Mouse (Mus musculus): ENCODE data around the gene Zmym1.
"Not testable (repeated sequence)": the region's sequence is repeated elsewhere in the genome, so short reads cannot be mapped to it uniquely, and the experiment has no call there.

- TF ChIP-seq EP300 (IDR thresholded peaks at IDR 0.05; ENCODE audit: low read depth in 1 of 2, low read length in 2 of 2); ZC3H11A (IDR thresholded peaks at IDR 0.05; ENCODE audit: low read depth, low read length): not testable (repeated sequence)
Observed at GRCm38 (mm10) chr4:126999372-126999771, 61.6 kb downstream of the Zmym1 start.

Data from MEL (cell line).